Mouse (Mus musculus) neural tube, embryonic 10.5 days (tissue): ENCODE measurements around the gene Evx2.

Experiments used
- DNase-seq: peaks from one replicate; pipeline ENCODE4 v3.0.0-alpha.2; 2017; ENCODE audit warnings: low spot score; ENCODE audit errors: extremely low spot score

Gene Evx2

GRCm38 (mm10) chr2:74620368-74620767 lies 39.0 kb downstream of the Evx2 start:
- no peak for DNase-seq

DNA sequence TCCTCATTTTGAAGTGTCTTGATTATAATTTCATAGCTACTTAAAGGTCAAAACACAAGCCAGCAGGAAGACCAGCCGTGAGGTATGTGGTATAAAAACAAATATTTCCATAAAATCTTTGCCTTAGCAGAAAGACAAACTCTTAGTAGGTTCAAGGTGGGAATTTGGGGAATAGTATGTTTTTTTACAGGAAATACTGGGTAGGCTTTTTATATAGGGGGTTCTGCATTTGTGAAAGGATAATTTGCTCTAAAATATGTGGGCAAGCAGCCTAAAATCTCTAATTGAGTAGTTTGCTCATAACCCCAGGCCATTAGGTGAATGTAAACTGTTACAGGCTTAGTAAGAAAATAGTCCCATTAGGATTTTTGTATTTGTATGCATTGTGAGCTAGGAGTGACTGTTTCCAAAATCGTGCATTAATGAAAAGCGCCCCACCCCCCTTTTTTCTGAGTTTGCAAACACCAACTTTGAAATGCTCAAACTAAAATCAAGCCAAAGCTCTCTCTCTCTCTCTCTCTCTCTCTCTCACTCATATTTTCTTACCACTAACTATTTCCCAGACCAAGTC lies 39.6 kb downstream of the Evx2 start:
- no peak for DNase-seq

DNA sequence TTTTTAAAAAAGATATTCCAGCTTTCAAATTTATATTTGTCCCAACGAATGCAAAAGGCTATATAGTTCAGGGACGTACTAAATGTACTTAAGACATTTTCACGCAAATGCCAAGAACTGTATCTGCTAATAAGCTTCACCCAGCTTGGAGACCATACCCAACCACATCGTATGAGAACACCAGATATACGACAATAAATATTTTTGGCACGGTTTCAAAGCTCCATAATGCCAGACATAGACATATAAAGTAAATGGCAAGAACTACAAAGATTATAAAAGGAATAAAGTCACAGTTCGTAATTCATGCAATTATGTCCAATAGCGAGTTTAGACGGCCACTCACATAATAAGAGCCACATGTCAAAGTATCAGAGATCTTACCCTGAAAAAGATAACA lies 41.7 kb downstream of the Evx2 start:
- no peak for DNase-seq

DNA sequence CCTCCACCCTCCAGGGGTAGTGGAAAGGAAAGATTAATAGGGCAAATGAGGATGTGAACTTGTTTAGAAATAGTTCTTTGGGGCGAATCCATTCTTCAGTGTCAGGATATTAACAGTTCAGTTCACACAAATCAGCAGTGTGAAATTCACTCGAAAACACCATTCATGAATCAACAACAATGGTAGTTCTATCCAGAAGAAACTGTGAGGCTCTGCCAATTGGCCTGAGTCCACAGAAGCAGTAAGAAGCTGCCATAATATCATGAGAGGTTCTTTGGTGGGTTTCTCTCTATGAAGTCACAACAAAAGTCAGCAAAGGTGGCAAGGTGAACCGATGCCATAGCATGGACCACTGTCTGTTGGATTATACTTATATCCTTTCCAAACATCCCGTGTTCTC lies 48.0 kb downstream of the Evx2 start:
- DNase-seq: no peak

DNA sequence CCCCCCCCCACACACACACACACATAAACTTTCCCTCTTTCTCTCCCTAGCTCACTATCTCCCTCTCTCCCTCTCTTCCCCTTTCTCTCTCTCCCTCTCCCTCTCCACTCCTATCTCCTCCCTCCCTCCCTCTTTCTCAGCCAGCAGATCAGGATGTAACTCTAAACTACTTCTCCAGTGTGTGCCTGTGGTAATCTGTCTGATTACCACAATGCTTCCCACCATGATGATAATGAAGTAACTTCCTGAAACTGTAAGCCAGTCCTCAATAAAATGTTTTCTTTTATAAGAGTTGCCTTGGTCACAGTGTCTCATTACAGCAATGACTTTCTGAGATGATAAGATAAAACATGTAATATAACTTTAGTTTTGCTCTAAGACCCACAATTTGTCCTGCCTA lies 50.0 kb downstream of the Evx2 start:
- no peak for DNase-seq

- no peak for DNase-seq
Observed at GRCm38 (mm10) chr2:74606087-74606760, 53.1 kb downstream of the Evx2 start.

DNA sequence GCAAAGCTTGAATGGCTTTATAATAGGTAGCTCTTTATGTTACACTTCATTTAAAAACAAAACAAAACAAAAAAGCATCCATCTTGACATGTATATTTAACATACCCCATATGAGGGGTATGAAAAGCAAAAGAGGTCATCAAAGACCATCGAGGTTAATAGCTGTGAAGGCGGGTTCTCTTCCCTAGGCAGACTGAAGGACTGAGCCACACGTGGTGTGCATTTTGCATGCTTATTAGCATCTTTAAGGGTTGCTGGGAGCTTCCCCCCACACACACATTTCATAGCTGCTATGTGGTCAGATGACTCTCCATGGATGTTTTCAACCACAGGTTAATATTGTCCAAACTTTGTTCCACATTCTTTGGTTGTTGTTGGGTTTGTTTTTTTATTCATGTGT lies 55.3 kb downstream of the Evx2 start:
- DNase-seq: no peak
